Mouse (Mus musculus): ENCODE measurements around the gene Tollip.

DNA sequence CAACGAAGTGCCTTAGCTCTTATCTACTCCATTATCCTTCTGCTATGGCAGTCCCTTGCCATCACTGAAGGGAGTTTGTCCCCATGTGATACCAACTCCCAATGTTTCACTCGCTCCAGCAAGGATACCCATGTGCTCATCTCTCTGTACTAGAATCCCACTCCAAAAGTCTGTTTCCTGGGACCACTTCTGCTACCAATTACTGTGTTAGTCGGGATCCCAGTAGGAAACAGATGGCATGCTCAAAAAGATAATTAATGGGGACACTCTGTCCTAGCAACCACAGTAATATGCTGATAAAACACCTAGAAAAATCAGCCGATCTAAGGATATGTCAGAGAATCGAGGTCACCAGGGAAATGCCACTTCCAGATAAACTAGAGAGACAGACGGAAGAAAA, 9.7 kb downstream of the Tollip start:
- TF ChIP-seq CTCF (IDR thresholded peaks at IDR 0.05; ENCODE audit: low read depth) (no peak), EP300 (IDR thresholded peaks at IDR 0.05; ENCODE audit: low read depth) (no peak)

Data from heart, postnatal 0 days (tissue).